Comparison of ENCODE assay signal across 18 mouse cellular contexts in the genomic region with DNA sequence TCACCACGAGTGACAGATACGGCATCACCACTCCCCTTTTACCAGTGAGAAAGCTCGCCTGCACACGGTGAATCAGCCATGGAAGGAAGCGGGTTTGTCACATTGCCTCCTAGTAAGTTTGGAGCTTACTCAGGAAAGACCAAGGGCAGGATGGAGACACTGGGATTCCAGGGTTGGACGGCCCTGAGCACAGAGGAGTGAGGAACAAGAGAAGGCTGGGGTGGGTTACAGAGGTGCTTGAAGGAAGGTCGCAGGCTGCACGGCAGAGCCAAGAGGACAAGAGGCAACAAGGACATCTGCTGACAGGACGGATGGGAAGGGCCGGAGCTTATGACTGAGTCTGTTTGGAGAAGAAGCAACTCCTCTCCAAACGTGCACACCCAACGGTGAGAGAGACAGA.
"Had no signal": no experiment of that assay in that cellular context is flagged by ENCODE, and none has a peak within 500 bp of the region (broad histone marks: within the 10 kb centered on the region; RNA-seq: fewer than 3 reads in every experiment).

No protein-coding gene starts in this region.

- H3K27me3 ChIP-seq: lung, embryonic 15.5 days had no signal

- H3K9ac ChIP-seq: kidney, embryonic 15.5 days; limb, embryonic 12.5 days; limb, embryonic 15.5 days; liver, embryonic 14.5 days; lung, embryonic 15.5 days had no signal

- H3K4me3 ChIP-seq: kidney, embryonic 15.5 days; limb, embryonic 12.5 days; limb, embryonic 15.5 days; lung, embryonic 15.5 days had no signal

- DNase-seq: kidney, postnatal 10 days; kidney, postnatal 4 days; left cerebral cortex, postnatal 4 days; lung, adult 18-20 months; lung, postnatal 14 days; lung, postnatal 4 days; midbrain, embryonic 14.5 days; right cerebral cortex, adult 18-20 months; right cerebral cortex, postnatal 14 days; right cerebral cortex, postnatal 4 days had no signal

- H3K4me1 ChIP-seq: limb, embryonic 12.5 days; limb, embryonic 15.5 days; lung, embryonic 15.5 days had no signal

- H3K36me3 ChIP-seq: kidney, embryonic 15.5 days; limb, embryonic 12.5 days; limb, embryonic 15.5 days; lung, embryonic 15.5 days had no signal

- H3K4me2 ChIP-seq: kidney, embryonic 15.5 days; limb, embryonic 12.5 days; limb, embryonic 15.5 days; liver, embryonic 11.5 days; lung, embryonic 15.5 days; midbrain, embryonic 11.5 days had no signal

- H3K27ac ChIP-seq: kidney, embryonic 15.5 days; limb, embryonic 12.5 days; limb, embryonic 15.5 days; liver, embryonic 14.5 days; lung, embryonic 15.5 days; stomach, postnatal 0 days had no signal

- H3K9me3 ChIP-seq: kidney, embryonic 15.5 days; limb, embryonic 12.5 days; limb, embryonic 15.5 days; lung, embryonic 15.5 days had no signal
